Mouse (Mus musculus) stomach, postnatal 0 days (tissue): Measurements from ENCODE around the gene Rnf151.

ENCODE experiments used
- CTCF ChIP-seq: IDR thresholded peaks from 2 replicates; pipeline ENCODE4 v1.5.1; 2016; ENCODE audit warnings: antibody characterized with exemption, low read depth, mild to moderate bottlenecking, moderate library complexity
- EP300 ChIP-seq: optimal IDR thresholded peaks from 2 replicates; pipeline ENCODE3; 2016; ENCODE audit warnings: antibody characterized with exemption

DNA sequence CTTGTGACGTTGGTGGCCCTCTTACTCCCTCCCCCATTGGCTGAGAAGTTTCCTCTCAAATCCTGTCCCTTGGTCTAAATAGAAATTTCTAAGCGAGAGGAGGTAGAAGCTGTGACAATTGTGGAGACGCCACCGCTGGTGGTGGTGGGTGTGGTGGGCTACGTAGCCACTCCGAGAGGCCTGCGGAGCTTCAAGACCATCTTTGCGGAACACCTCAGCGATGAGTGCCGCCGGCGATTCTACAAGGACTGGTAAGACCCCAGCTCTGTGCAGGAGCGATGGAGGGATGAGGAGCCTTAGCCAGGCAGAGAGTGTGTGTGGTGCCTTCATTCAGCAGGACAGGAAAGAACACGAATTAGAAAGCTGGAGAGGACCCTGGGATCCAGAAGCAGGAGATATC lies 12.9 kb upstream of the Rnf151 start:
- TF ChIP-seq CTCF = no peak
- no peak for TF ChIP-seq EP300
